Mouse (Mus musculus) brown adipose tissue, adult 24 weeks (tissue): Measurements from ENCODE around the gene Gemin6. TPM values are rescaled to one million over a fixed set of nuclear protein-coding genes. Genes with fewer than 3 reads are reported as not detected.
A peak's percentile ranks its signal among the peaks of the same experiment; 100 is the strongest.
"Not testable (repeated sequence)": the region's sequence is repeated elsewhere in the genome, so short reads cannot be mapped to it uniquely, and the experiment has no call there.

ENCODE experiments used
- H3K27ac ChIP-seq: fragments of 200-500 bp; replicated peaks from 2 replicates; pipeline ENCODE4 v1.5.1; 2012; ENCODE audit warnings: low read depth, mild to moderate bottlenecking, low read length
- H3K4me1 ChIP-seq: fragments of 200-500 bp; 2 replicates; pipeline ENCODE4 v1.6.1; 2012; ENCODE audit warnings: low read length, mixed read lengths; ENCODE audit not compliant: control insufficient read depth, insufficient read depth, insufficient read length
- H3K4me3 ChIP-seq: fragments of 200-500 bp; 2 replicates; pipeline ENCODE4 v1.5.1; 2012; ENCODE audit warnings: low read depth, mild to moderate bottlenecking, low read length, moderate library complexity; ENCODE audit not compliant: insufficient read depth
- polyA plus RNA-seq: library from polyadenylated mRNA; stranded (reverse); fragments of >200 nt; gene quantifications from 2 replicates; pipeline ENCODE4 v1.2.4, GENCODE M21; 2012; ENCODE audit not compliant: missing spikeins, insufficient read depth, insufficient read length

The Gemin6 gene
- 4.9 and 8.4 TPM in 2 replicates for polyA plus RNA-seq

DNA sequence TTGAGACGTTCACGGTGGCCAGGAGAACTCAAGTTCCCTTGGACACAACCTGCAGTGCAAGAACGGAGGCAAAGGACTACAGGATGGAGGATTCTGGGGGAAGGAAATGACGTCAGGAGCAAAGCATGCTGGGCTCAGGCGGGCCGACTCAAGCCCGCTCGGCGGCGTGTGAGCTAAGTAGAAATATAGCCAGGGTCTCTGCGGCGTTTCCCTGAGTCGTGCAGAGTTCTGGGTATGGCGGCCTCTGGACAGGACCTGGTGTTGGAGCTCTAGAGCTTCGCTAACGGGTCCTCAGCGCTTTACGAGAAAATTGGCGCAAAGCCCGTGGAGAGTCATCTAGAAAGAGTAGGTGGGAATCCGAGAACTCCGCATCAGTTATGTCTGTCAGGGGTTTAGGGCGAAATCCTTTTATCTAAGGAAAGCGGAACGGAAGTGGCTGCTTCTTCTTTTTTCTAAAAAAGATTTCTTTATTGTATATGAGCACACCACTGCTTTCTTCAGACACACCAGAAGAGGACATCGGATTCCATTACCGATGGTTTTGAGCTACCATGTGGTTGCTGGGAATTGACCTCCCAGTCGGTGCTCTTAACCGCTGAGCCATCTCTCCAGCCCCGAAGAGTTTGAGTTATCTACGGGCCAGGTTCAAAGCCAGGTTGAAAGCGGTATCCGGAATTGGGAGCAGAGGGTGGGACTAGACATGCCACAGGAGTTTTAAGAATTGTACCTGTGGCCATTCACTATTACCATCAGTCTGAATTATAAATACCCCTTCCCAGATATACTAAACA is at the start of gene Gemin6:
Gene Gemin6, plus strand, starts transcription at position 116 of the 791 bp plus-strand sequence.
- Histone ChIP-seq H3K4me1 (peaks cover 2% of the 10 kb centered on the region; the same call in 1 of the 2 replicates), H3K27ac (peak within 1 kb of the TSS; percentile 51; the same call in 1 of the 2 replicates), H3K4me3 (peak within 1 kb of the TSS; percentile 71)

DNA sequence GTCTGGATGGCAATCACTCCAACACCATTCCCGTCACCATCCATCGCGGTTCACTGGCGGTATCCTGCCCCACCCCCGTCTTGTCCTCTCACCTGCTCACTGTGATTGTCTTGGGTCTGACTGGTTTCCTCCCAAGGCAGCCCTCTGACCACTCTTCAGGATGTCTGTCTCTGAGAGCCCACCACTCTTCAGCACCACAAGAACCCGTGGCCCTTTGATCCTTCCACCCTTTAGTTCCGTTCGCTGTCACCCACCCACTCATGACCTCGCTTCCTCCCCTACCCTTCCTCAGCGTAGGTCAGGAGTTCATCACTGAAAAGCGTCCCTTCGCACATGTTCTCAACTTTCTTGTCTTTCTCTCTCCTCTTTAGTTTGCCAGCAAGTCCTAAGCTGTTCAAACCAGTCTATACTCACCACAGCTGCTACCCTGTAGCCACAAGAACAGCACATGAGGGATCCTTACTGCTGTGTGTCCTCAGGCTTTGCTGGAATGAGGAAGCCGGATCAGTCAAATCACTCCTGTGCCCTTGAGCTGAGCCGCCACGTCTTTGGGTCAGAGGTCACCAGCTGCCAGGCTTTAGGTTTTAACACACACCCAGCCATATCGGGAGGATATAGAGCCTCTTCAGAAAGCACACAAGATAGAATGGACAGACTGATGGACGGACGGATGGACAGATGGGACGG is 49.4 kb upstream of the Gemin6 start:
- Histone ChIP-seq H3K4me1 (peaks cover 5% of the 10 kb centered on the region; the same call in 1 of the 2 replicates), H3K27ac (peak overlapping the region; percentile 40), H3K4me3 (no peak overlapping the region)

- Histone ChIP-seq H3K4me1 (peaks cover 5% of the 10 kb centered on the region; the same call in 1 of the 2 replicates), H3K27ac (no peak overlapping the region), H3K4me3 (no peak overlapping the region)
These were observed 48.9 kb upstream of the Gemin6 start for GRCm38 (mm10) chr17:80175386-80175739.

DNA sequence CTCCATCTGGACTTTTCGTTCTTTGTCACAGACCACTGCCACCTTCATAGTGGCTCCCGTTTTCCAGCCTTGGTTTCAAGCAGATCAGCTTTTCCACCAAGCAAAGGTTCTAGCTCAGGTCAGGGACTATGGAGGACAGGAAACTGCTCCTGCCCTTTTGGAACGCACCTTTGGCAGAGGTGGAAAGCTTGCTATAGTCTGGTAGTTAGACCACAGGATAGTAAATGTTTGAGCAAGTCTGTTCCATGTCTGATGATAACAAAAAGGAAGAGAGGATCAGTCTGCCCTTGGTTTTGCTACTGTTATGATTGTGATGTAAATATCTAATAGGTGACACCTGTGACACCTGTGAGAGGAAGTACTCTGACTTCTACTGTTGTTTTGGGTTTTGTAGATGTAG is 48.3 kb upstream of the Gemin6 start:
- H3K4me1 ChIP-seq, result peaks cover 5% of the 10 kb centered on the region; the same call in 1 of the 2 replicates
- no peak overlapping the region for H3K4me3 ChIP-seq
- H3K27ac ChIP-seq, result no peak overlapping the region

DNA sequence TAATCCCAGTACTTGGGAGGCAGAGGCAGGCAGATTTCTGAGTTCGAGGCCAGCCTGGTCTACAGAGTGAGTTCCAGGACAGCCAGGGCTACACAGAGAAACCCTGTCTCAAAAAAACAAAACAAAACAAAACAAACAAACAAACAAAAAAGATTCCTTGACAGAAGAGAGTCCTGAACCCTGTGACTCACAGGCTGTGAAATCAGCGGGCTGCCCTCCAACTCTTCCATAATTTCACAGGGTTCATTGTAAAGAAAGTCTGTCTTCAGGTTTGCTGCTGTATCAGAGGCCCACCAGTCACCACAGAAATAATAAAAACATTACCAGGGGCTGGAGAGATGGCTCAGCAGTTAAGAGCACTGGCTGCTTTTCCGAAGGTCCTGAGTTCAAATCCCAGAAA is 45.4 kb upstream of the Gemin6 start:
- not testable (repeated sequence) for H3K4me3 ChIP-seq, H3K4me1 ChIP-seq, H3K27ac ChIP-seq

DNA sequence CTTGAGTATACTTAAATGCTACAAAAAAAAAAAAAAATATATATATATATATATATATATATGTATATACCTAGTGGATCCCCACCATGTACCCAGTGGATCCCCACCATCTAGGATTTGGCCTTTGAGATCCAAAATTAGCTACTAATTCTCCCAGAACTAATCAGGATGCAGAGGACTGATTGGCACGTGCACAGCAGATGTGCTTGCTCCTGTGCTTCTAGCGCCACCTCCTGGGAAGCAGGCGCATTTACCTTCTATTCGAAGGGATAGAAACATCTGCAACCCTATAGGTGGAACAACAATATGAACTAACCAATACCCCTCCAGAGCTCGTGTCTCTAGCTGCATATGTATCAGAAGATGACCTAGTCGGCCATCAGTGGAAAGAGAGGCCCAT is 44.3 kb upstream of the Gemin6 start:
- Histone ChIP-seq H3K4me1 (0 out of 2 replicates have a peak, but pooled peaks cover under 1% of the 10 kb centered on the region), H3K4me3 (no peak overlapping the region), H3K27ac (no peak overlapping the region)

DNA sequence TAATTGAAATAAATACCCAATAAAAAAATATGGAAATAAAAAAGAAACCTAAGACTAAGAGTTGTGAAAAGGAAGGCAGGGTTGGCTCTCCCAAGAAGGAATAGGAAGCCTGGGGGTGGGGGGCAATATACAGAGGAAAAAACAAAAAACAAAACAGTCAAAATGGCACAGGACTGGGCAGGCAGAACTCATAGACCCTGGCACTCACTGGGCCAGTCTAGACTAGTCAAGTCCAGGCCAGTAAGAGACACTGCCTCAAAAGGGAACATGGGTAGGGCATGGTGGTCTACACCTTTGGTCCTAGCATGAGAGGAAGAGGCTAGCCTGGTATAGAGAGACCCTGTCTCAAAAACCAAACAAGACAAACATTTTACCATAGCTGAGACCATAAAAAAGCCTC is 43.8 kb upstream of the Gemin6 start:
- H3K4me1 ChIP-seq, result no peaks in the 10 kb centered on the region
- no peak overlapping the region for H3K27ac ChIP-seq
- H3K4me3 ChIP-seq, result no peak overlapping the region

GRCm38 (mm10) chr17:80183615-80184014 is 40.6 kb upstream of the Gemin6 start:
- Histone ChIP-seq H3K4me3 (no peak overlapping the region), H3K4me1 (no peaks in the 10 kb centered on the region), H3K27ac (no peak overlapping the region)

- H3K4me1 ChIP-seq, result no peaks in the 10 kb centered on the region
- H3K27ac ChIP-seq, result no peak overlapping the region
- no peak overlapping the region for H3K4me3 ChIP-seq
These were observed 31.2 kb upstream of the Gemin6 start for GRCm38 (mm10) chr17:80193075-80193474.

DNA sequence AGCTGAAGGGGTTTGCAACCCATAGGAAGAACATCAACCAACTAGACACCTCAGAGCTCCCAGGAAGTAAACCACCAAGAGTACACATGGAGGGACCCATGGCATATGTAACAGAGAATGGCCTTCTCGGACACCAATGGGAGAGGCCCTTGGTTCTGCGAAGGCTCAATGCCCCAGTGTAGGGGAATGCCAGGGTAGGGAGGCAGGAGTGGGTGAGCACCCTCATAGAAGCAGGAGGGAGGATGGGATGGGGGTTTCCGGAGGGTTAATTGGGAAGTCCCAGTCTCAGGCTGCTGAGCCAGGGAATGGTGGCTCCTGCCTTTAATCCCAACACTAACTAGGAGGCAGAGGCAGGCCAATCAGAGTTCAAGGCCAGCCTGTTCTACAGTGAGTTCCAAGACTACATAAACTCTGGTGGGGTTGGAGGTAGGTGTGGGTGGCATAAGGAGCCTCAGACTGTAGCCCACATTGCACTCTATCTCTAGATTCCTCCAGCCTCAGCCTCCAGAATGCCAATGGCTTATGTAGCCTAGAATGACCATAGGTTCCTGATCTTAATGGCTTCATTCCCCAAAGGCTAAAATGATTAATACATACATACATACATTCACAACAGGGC is 25.0 kb upstream of the Gemin6 start:
- H3K4me3 ChIP-seq, result no peak overlapping the region
- H3K4me1 ChIP-seq, result no peaks in the 10 kb centered on the region
- H3K27ac ChIP-seq, result no peak overlapping the region

DNA sequence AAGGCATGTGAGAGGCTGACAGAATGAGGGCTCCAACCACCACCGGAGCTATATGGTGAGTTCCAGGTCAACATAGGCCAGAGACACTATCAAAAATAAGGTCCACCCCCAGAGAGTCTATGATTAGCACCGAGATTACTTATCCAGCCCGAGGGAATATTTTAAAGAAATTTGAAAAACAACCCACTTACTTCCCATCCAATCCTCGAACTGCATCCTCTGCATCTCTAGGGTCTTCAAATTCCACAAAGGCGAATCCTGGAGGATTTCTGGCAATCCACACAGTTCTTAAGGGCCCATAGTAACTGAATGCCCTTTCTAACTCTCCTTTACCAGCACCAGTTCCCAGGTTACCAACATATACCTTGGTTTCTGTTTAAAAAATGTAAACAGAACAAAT is 18.6 kb upstream of the Gemin6 start:
- H3K27ac ChIP-seq, result no peak overlapping the region

DNA sequence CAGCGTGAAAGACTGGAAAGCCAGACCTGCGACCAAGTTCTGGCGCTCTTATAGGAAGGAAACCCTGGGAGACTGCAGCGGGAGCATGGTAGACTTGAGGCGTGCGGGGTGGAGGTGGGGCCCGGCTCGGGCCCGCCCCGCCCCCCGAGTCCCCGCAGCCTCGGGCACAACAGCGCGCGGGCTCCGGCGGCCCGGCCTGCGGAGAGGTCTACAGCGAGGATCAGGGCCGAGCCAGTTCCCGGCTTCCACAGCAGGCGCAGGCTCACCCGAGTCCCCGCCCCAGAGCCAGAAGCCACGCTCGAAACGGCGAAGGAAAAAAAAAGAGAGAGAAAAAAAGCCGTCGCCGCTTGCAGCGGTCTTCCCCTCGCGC is 18.0 kb upstream of the Gemin6 start:
- Histone ChIP-seq H3K4me3 (peak overlapping the region; percentile 97), H3K27ac (peak overlapping the region; percentile 53), H3K4me1 (no peaks in the 10 kb centered on the region)

More for the DNA sequence above, 18.6 kb upstream of the Gemin6 start:
- H3K4me3 ChIP-seq, result peak overlapping the region; percentile 97
- no peaks in the 10 kb centered on the region for H3K4me1 ChIP-seq

DNA sequence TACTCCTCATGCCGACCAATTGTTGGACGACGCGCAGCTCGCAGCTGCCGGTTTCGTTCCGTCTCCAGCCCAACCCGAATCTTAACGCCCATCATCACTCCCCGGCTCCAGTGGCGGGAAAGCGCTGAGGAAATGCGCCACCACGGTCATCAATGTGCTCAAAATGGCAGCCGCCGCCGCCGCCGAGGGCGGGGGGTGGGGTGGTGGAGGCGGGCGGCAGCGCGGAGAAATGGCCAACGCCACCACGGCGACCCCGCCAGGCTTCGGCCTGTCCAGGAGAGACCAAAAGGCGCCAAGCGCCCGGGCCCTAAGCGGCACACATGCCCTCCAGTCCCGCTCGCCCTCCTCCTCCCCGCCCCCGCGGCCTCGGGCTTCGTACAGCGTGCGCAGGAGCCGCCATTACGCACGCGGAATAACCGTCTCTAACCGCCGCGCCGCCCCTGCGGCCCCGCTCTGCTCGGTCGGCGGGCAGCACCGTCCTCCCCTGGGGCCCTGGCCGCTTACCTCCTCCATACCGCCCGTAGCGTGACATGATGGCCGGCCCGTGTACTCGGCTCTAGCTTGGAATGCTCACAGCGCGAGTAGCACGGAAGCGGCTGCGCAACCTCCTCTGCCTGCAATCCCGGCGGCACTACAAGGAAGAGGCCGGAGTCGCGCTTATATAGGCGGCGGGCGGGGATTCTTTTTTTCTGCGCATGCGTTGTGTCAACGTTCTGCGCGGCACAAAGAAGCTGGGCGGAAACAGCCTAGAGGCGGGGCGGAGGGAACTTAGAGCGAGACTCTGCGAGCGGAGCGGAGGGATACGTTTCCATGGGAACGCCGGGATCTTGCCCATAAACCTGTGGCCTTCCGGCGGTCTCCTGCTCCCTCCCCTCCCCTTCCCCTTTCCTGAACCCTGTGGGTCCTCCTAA is 17.3 kb upstream of the Gemin6 start, which contains the start of the genes Srsf7 and Ttc39d:
Gene Srsf7, minus strand, starts transcription at position 637 of the 911 bp plus-strand sequence.
Gene Ttc39d, plus strand, starts transcription at position 790 of the 911 bp plus-strand sequence.
- Histone ChIP-seq H3K27ac (peak within 1 kb of the TSS; percentile 88), H3K4me1 (no peaks in the 10 kb centered on the region), H3K4me3 (peak within 1 kb of the TSS; percentile 97)

DNA sequence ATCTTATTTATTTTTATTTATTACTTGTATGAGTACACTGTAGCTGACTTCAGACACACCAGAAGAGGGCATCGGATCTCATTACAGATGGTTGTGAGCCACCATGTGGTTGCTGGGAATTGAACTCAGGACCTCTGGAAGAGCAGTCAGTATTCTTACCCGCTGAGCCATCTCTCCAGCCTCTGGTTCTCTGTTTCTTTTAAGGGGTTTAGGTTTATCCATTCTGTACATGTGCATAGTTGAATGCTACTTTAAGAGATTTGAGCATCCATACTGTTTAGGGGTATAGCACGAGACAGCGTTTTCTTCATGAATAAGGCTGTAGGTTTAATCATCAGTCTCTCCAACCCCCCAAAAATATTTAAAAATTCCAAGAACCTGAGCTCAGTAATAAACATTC is 10.2 kb upstream of the Gemin6 start:
- H3K27ac ChIP-seq, H3K4me3 ChIP-seq, H3K4me1 ChIP-seq: not testable (repeated sequence)
